Mouse (Mus musculus) E14TG2a.4 (cell line): ENCODE measurements around the gene Lpar1.

Experiments used
- CTCF ChIP-seq: conservative IDR thresholded peaks from 2 replicates; pipeline ENCODE4 v1.5.1; 2014; ENCODE audit warnings: low read length
- NANOG ChIP-seq: IDR thresholded peaks from 2 replicates; pipeline ENCODE4 v1.6.1; 2014; ENCODE audit warnings: borderline replicate concordance, low read length, mixed read lengths
- POU5F1 ChIP-seq: IDR thresholded peaks from 2 replicates; pipeline ENCODE4 v1.6.1; 2014; ENCODE audit warnings: low read length, borderline replicate concordance

DNA sequence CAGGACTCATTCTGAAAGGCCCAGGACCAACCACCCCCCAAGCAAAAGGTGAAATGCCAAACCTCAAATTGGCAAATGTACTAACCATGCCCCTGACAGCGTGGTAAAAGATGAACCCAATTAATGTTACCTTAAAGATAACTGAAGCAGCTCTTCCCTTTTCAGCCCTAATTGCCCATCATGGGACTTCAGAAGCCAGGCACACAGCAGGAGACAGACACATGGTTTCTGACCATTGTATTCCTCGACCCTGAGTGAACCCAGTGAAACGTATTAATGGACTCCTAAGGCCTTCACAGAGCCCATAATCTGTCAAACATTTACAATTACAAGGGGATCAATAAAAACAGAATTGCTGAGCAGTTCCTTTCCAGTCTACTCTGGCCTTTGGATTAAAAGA is 20.2 kb downstream of the Lpar1 start:
- TF ChIP-seq CTCF (no peak), NANOG (peak; percentile 35; the same call in 1 of the 2 replicates), POU5F1 (no peak)
